Mouse (Mus musculus) naive thymus-derived CD4-positive, alpha-beta T cell, adult 2 months (primary cell): ENCODE results near the gene Tctn3.
A peak's percentile ranks its signal among the peaks of the same experiment; 100 is the strongest.
"Not testable (repeated sequence)": the region's sequence is repeated elsewhere in the genome, so short reads cannot be mapped to it uniquely, and the experiment has no call there.

Source experiments
- DNase-seq: peaks from one replicate; pipeline ENCODE4 v3.0.0-alpha.2; 2011; ENCODE audit warnings: low read depth

The Tctn3 gene

DNA sequence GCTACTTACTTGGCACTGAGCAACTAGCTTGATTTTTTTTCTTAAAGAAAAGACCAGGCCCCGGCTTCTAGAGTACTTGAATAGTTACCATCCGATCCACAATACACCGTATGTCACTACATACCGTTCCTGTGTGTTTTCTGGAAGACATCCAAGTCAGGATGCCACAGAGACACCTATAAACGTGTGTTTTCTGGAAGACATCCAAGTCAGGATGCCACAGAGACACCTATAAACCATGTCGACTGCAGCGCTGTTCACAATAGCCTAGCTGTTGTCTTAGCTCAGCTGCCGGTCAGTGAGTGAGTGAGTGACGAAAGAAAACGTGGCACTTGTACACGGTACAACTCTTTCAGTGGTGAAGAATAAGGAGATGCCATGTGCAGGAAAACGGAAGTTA is 13.9 kb upstream of the Tctn3 start:
- DNase-seq: no peak

GRCm38 (mm10) chr19:40621616-40622015 is 9.6 kb upstream of the Tctn3 start:
- DNase-seq: not testable (repeated sequence)

GRCm38 (mm10) chr19:40616021-40616420 is 4.0 kb upstream of the Tctn3 start:
- peak; percentile 76 for DNase-seq

- DNase-seq: no peak
Observed at GRCm38 (mm10) chr19:40614811-40615210, 2.8 kb upstream of the Tctn3 start.

DNA sequence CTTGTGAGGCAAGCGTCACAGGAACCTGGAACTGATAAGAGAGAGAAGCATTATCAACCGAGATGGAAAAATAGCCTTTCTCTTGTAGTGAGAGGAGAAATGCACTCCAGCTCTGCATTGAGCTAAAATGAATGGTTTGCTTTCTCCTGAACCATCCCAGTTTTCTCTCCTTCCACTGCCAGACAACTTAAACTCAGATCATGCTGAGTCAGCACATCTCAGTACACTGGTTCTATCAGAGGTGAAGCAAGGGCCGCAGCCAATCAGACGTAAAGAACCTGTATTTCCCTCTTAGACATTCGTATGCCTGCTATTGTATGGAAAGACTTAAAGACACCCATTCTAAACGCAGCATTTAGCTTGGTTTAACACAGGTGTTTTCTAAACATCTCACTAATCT is 4.4 kb downstream of the Tctn3 start:
- DNase-seq: no peak

- no peak for DNase-seq
Observed at GRCm38 (mm10) chr19:40605189-40605588, 6.8 kb downstream of the Tctn3 start.

GRCm38 (mm10) chr19:40601870-40602269 is 10.2 kb downstream of the Tctn3 start:
- no peak for DNase-seq

- DNase-seq: not testable (repeated sequence)
Observed at GRCm38 (mm10) chr19:40600846-40601245, 11.2 kb downstream of the Tctn3 start.

- no peak for DNase-seq
Observed at GRCm38 (mm10) chr19:40595831-40596230, 16.2 kb downstream of the Tctn3 start.

GRCm38 (mm10) chr19:40595231-40595630 is 16.8 kb downstream of the Tctn3 start:
- no peak for DNase-seq

DNA sequence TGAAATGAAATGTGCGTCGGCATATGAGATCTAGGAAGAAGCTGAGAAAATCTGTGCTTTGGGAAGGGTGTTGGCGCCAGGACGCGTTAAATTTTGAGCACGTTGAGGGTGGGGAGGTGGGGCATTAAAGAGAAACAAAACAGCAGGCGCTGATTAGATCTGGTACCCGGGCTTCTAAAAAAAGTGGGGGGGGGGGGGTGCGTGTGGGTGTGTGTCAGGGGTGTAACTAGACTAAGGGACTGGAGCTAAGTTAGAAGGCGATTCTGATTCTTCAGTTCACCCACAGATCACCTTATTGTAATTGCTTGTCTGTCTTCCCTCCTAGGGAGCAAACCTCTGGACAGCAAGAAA is 22.5 kb downstream of the Tctn3 start:
- DNase-seq: no peak

DNA sequence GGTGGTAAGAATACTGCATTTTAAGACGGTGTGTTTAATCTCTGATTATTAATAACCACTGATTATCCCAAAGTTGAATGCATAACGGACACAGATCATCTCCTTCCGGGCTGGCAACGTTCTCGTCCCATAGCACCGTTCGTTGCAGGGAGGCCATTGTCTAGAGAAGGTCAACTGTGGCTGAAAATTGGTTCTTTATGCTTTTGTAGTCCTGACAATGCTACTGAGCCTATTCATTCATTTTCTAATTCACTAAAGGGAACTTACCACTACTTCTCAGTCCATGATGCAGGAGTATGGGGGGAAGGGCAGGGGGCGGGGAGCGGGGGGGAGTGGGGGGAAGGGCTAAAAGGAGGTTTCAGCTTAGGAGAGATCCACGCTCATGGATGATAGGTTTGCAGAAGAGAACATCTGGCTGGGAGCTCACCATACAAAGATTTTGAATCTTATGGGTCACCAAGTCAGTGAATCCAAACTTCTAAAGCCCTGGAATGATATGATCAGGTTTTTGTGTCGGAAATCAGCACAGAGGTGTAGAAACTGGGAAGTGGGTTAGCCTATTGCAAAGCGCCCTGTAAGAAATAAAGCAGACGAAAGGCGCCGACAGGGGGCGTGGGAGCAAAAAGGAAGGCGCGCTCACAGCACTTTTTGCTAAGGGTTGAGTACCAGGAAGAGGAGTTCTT is 23.0 kb downstream of the Tctn3 start:
- DNase-seq: peak; percentile 97

- peak; percentile 98 for DNase-seq
Observed at GRCm38 (mm10) chr19:40588293-40588654, 23.8 kb downstream of the Tctn3 start, which contains the start of gene Aldh18a1. Aldh18a1 (minus strand) TSS chr19:40588463.

DNA sequence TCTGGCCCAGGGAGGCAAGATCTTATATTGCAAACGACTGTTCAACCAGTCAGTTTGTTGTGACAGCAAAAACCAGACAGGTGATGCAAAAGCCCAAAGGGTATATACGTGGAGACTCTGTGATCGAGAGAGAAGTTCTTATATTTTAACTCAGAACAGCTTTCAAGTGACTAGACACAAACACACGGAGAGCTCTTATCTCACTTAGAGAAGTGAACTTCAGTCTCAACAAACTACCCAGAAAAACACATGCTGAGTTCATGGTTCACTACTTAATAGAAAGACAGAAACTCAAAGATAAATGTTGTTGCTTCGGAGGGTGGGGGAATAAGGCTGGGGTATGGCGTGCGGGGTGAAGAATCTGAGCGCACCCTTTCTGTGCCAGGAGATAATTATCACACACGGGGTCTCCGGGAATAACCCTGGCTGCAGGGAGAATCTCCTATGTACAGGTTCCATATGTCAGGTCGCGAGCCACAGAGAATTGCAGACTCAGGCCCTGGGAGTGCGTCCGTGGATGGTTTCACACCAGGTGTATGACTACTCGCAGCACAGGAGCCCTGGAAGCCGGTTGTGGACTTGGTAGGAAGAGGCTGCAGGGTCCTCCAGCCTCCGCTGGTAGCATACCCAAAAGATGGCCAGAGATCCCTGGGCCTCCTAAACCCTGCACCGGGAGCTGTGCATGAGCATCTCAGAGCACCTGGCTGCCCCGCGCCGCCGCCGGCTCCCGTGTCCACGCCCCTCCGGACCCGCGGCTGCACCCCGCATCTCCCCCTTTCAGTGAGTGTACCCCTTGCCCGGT is 24.3 kb downstream of the Tctn3 start:
- peak; percentile 28 for DNase-seq

DNA sequence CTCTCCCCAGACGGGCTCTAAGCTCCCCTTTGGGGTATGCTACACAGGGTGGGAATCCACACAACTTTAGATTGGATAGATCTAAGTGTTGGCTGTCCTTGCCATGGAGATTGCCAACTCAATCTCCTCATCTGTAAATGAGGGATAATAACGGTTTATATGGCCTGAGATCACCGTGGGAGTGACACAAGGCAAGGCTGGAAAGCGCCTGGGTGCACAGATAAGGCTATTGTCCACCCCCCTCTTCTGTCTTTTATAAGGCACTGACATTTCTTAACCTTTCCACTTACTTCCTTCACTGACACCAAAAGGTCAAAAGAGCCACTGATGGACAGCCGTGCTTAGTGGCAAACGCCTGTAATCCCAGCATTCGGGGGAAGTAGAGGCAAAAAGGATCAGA is 25.1 kb downstream of the Tctn3 start:
- no peak for DNase-seq

GRCm38 (mm10) chr19:40581662-40582061 is 30.4 kb downstream of the Tctn3 start:
- DNase-seq: no peak

GRCm38 (mm10) chr19:40580902-40581301 is 31.1 kb downstream of the Tctn3 start:
- no peak for DNase-seq

DNA sequence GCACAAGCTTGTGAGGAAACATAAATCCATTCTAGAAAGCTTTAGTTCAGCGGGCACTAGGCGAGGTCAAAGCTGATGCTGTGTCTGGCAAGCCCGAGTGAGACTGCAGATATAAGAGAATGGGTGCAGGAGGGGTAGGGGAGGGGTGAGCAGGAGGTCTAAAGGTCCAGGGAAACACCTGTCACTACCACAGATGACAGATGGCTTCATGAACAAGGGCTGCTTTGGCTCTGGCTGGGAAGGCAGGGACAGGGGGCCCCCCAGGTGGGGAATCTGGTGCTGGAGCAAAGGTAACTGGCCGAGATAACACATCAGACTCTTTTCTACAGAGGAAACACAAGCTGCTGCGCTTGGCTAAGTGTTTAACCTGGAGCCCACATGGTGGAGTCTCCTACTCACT is 36.6 kb downstream of the Tctn3 start:
- DNase-seq: no peak

GRCm38 (mm10) chr19:40570726-40571125 is 41.3 kb downstream of the Tctn3 start:
- DNase-seq: no peak

DNA sequence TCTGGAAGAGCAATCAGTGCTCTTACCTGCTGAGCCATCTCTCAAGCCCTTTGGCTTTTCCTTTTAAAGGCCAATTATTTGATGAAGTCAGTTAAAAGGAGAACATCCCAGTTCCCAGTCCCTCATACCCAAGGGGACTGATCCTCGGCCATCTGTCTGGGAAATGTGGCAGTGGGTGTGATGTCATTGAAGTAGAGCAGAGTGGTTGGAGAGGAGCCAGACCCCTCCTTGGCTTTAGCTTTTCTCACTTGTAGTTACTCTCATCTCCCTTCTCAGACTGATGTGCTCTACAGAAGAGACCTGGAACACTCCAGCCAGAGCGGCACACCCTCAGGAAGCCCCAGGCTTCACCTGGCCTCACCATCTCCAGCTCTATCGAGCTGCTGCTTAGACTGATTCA is 44.4 kb downstream of the Tctn3 start:
- no peak for DNase-seq

GRCm38 (mm10) chr19:40563880-40564645 is 48.0 kb downstream of the Tctn3 start:
- DNase-seq: no peak

DNA sequence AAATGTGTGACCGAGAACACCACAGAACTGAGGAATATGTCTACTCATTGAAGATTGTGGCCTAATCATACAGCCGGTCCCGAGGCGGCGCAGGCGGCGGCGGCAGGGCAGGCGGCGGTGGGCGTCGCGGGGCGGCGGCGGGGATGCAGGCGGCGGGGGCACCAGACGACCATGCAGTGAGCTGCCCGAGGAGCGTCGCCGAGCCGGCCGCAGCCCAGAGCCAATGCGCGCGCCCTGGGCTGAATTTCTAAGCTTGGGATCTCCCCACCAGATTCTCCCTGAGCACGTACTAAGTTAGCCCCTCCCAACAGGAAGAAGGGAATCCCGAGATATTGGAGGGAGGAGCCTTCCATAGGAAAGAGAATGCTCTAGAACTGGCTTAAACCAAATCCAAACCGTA is 50.5 kb downstream of the Tctn3 start:
- not testable (repeated sequence) for DNase-seq

GRCm38 (mm10) chr19:40556029-40556428 is 56.0 kb downstream of the Tctn3 start:
- DNase-seq: no peak
